Mouse (Mus musculus): Measurements from ENCODE around the gene Pcyox1. TPM values are rescaled to one million over a fixed set of nuclear protein-coding genes. Genes with fewer than 3 reads are reported as not detected.

Gene Pcyox1
- 23.7 TPM for polyA plus RNA-seq (2012; fragmentation: generic; extraction: Trizol)
- long read RNA-seq, experiment 1, full-length matches to known transcripts = 28 of 45 reads
- long read RNA-seq, experiment 1, partial matches to known transcripts = 2 of 45 reads
- long read RNA-seq, experiment 1, other reads (novel, unspliced or antisense) = 15 of 45 reads
- long read RNA-seq, experiment 2, full-length matches to known transcripts = 244 of 323 reads
- long read RNA-seq, experiment 2, partial matches to known transcripts = 7 of 323 reads
- long read RNA-seq, experiment 2, other reads (novel, unspliced or antisense) = 72 of 323 reads

DNA sequence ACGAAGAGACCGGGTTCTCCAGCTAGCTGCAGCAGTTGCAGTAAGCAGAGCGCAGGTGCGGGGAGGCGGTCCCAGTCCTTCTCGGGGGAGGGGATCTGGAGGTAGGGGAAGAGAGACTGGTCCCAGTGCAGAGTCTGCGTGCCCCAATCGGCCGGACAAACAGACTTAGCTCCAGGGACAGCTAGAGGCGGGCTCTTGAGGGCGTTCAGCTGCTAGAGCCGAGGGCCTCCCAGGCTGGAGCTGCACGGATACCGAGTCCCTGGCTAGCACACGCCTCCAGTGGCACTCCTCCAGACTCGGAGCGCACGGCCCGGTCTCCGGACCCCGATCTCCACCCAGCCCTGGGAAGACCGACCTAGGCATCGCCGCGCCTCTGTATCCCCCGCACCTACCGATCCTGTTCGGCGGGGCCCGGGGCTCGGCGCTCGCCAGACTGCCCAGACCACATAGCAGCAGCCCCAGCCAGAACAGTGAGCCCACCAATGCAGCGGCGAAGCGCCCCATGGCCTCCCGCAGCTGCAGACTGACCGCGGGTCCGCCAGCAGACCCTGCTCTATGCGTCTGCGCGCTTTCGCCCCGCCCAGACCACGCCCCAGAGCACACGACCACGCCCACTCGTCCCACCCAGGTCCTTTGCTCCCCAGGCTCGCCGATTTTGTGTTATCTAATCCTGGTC is at the start of gene Pcyox1:
Pcyox1 (minus strand) TSS at position 574 of the 676 bp plus-strand sequence.
- Histone ChIP-seq H3K79me3 (ENCODE audit: low read depth) (peaks cover 7% of the 10 kb centered on the region), H3ac (ENCODE audit: control insufficient read depth, insufficient read length, low read depth) (peak within 1 kb of the TSS; percentile 82), H3K27me3 (ENCODE audit: control insufficient read depth, insufficient read depth, insufficient read length) (no peaks in the 10 kb centered on the region), H3K36me3 (ENCODE audit: control insufficient read depth, insufficient read depth) (peaks cover 8% of the 10 kb centered on the region), H3K4me3 (ENCODE audit: insufficient read depth, poor library complexity, severe bottlenecking) (peak within 1 kb of the TSS; percentile 60), H3K79me2 (ENCODE audit: control insufficient read depth, insufficient read depth) (peaks cover 18% of the 10 kb centered on the region)
- TF ChIP-seq CTCF (IDR thresholded peaks at IDR 0.05; ENCODE audit: control insufficient read depth, insufficient read depth, insufficient read length) (no peak), FOSL1 (IDR thresholded peaks at IDR 0.05; ENCODE audit: insufficient read depth, low read length, poor library complexity, severe bottlenecking) (no peak), MYOD1 (IDR thresholded peaks at IDR 0.05; ENCODE audit: control insufficient read depth, insufficient read length, low read depth) (no peak), MAX (IDR thresholded peaks at IDR 0.05) (no peak), USF1 (IDR thresholded peaks at IDR 0.05; ENCODE audit: low read depth) (no peak), MYOG (IDR thresholded peaks at IDR 0.05; ENCODE audit: control insufficient read depth, extremely low read depth, insufficient read length) (no peak), CEBPB (IDR thresholded peaks at IDR 0.05; ENCODE audit: low read depth) (no peak)

- H3K79me3 ChIP-seq (ENCODE audit: low read depth) = no peaks in the 10 kb centered on the region
- H3K27me3 ChIP-seq (ENCODE audit: control insufficient read depth, insufficient read depth, insufficient read length) = no peaks in the 10 kb centered on the region
- no peak overlapping the region for H3ac ChIP-seq (ENCODE audit: control insufficient read depth, insufficient read length, low read depth)
- peaks cover 41% of the 10 kb centered on the region for H3K36me3 ChIP-seq (ENCODE audit: control insufficient read depth, insufficient read depth)
- peaks cover 5% of the 10 kb centered on the region for H3K79me2 ChIP-seq (ENCODE audit: control insufficient read depth, insufficient read depth)
- TF ChIP-seq MAX (IDR thresholded peaks at IDR 0.05) = no peak
- no peak for TF ChIP-seq CEBPB (IDR thresholded peaks at IDR 0.05; ENCODE audit: low read depth)
- no peak overlapping the region for H3K4me3 ChIP-seq (ENCODE audit: insufficient read depth, poor library complexity, severe bottlenecking)
Observed at GRCm38 (mm10) chr6:86445551-86445950, 48.6 kb upstream of the Pcyox1 start.

- H3K79me3 ChIP-seq (ENCODE audit: low read depth) = peaks cover 9% of the 10 kb centered on the region
- peaks cover 23% of the 10 kb centered on the region for H3K79me2 ChIP-seq (ENCODE audit: control insufficient read depth, insufficient read depth)
- TF ChIP-seq CEBPB (IDR thresholded peaks at IDR 0.05; ENCODE audit: low read depth) (no peak), MYOD1 (IDR thresholded peaks at IDR 0.05; ENCODE audit: control insufficient read depth, insufficient read length, low read depth) (no peak), USF1 (IDR thresholded peaks at IDR 0.05; ENCODE audit: low read depth) (no peak), MAX (IDR thresholded peaks at IDR 0.05) (no peak), MYOG (IDR thresholded peaks at IDR 0.05; ENCODE audit: control insufficient read depth, extremely low read depth, insufficient read length) (no peak), CTCF (IDR thresholded peaks at IDR 0.05; ENCODE audit: control insufficient read depth, insufficient read depth, insufficient read length) (no peak), FOSL1 (IDR thresholded peaks at IDR 0.05; ENCODE audit: insufficient read depth, low read length, poor library complexity, severe bottlenecking) (no peak)
- no peak overlapping the region for H3K4me3 ChIP-seq (ENCODE audit: insufficient read depth, poor library complexity, severe bottlenecking)
- H3ac ChIP-seq (ENCODE audit: control insufficient read depth, insufficient read length, low read depth) = no peak overlapping the region
- H3K27me3 ChIP-seq (ENCODE audit: control insufficient read depth, insufficient read depth, insufficient read length) = no peaks in the 10 kb centered on the region
- peaks cover 36% of the 10 kb centered on the region for H3K36me3 ChIP-seq (ENCODE audit: control insufficient read depth, insufficient read depth)
Observed at GRCm38 (mm10) chr6:86441571-86441970, 44.6 kb upstream of the Pcyox1 start.

DNA sequence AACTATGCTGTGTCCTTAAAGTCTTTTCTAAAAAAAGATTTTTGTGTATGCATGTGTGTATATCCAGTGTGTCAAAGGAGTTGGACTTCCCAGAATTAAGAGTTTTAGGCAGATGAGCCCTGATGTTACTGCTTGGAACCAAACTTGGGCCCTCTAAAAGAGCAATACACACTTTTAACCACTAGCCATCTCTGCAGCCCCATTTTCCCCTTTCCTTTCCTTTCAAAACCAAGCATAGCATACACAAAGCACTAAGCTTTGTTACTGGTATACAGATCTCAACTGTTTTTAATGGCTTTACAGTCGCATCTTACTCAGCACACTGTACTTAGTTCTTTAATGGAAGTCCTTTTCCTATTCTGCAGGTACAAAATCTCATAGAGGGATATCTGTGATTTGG is 42.6 kb upstream of the Pcyox1 start:
- Histone ChIP-seq H3K79me2 (ENCODE audit: control insufficient read depth, insufficient read depth) (peaks cover 23% of the 10 kb centered on the region), H3K27me3 (ENCODE audit: control insufficient read depth, insufficient read depth, insufficient read length) (no peaks in the 10 kb centered on the region), H3K36me3 (ENCODE audit: control insufficient read depth, insufficient read depth) (peaks cover 38% of the 10 kb centered on the region), H3ac (ENCODE audit: control insufficient read depth, insufficient read length, low read depth) (peak overlapping the region; percentile 30), H3K4me3 (ENCODE audit: insufficient read depth, poor library complexity, severe bottlenecking) (peak overlapping the region; percentile 78), H3K79me3 (ENCODE audit: low read depth) (peaks cover 9% of the 10 kb centered on the region)
- no peak for TF ChIP-seq MYOD1 (IDR thresholded peaks at IDR 0.05; ENCODE audit: control insufficient read depth, insufficient read length, low read depth)
- no peak for TF ChIP-seq USF1 (IDR thresholded peaks at IDR 0.05; ENCODE audit: low read depth)
- no peak for TF ChIP-seq MAX (IDR thresholded peaks at IDR 0.05)
- no peak for TF ChIP-seq CEBPB (IDR thresholded peaks at IDR 0.05; ENCODE audit: low read depth)
- no peak for TF ChIP-seq MYOG (IDR thresholded peaks at IDR 0.05; ENCODE audit: control insufficient read depth, extremely low read depth, insufficient read length)
- TF ChIP-seq FOSL1 (IDR thresholded peaks at IDR 0.05; ENCODE audit: insufficient read depth, low read length, poor library complexity, severe bottlenecking) = no peak
- TF ChIP-seq CTCF (IDR thresholded peaks at IDR 0.05; ENCODE audit: control insufficient read depth, insufficient read depth, insufficient read length) = no peak

- H3K79me3 ChIP-seq (ENCODE audit: low read depth) = peaks cover 9% of the 10 kb centered on the region
- no peaks in the 10 kb centered on the region for H3K27me3 ChIP-seq (ENCODE audit: control insufficient read depth, insufficient read depth, insufficient read length)
Observed at GRCm38 (mm10) chr6:86439119-86439496, 42.2 kb upstream of the Pcyox1 start.

More at GRCm38 (mm10) chr6:86439119-86439496, 42.2 kb upstream of the Pcyox1 start:
- Histone ChIP-seq H3ac (ENCODE audit: control insufficient read depth, insufficient read length, low read depth) (peak overlapping the region; percentile 97), H3K36me3 (ENCODE audit: control insufficient read depth, insufficient read depth) (peaks cover 39% of the 10 kb centered on the region), H3K4me3 (ENCODE audit: insufficient read depth, poor library complexity, severe bottlenecking) (peak overlapping the region; percentile 78), H3K79me2 (ENCODE audit: control insufficient read depth, insufficient read depth) (peaks cover 23% of the 10 kb centered on the region)
- TF ChIP-seq CEBPB (IDR thresholded peaks at IDR 0.05; ENCODE audit: low read depth) = no peak
- TF ChIP-seq MAX (IDR thresholded peaks at IDR 0.05) = no peak
- no peak for TF ChIP-seq USF1 (IDR thresholded peaks at IDR 0.05; ENCODE audit: low read depth)
- TF ChIP-seq FOSL1 (IDR thresholded peaks at IDR 0.05; ENCODE audit: insufficient read depth, low read length, poor library complexity, severe bottlenecking) = no peak
- no peak for TF ChIP-seq MYOD1 (IDR thresholded peaks at IDR 0.05; ENCODE audit: control insufficient read depth, insufficient read length, low read depth)
- no peak for TF ChIP-seq CTCF (IDR thresholded peaks at IDR 0.05; ENCODE audit: control insufficient read depth, insufficient read depth, insufficient read length)
- no peak for TF ChIP-seq MYOG (IDR thresholded peaks at IDR 0.05; ENCODE audit: control insufficient read depth, extremely low read depth, insufficient read length)
